Mouse (Mus musculus) MN1 (cell line): ENCODE data around the gene St6gal1.

ENCODE experiments used
- DNase-seq: peaks from one replicate; pipeline ENCODE4 v3.0.0-alpha.2; 2016; ENCODE audit warnings: low spot score

The St6gal1 gene

GRCm38 (mm10) chr16:23251445-23251773, 26.9 kb downstream of the St6gal1 start:
- no peak for DNase-seq

- no peak for DNase-seq
These were observed 29.1 kb downstream of the St6gal1 start for GRCm38 (mm10) chr16:23253620-23254019.

- DNase-seq: no peak
These were observed 29.5 kb downstream of the St6gal1 start for GRCm38 (mm10) chr16:23254062-23254461.

- DNase-seq: no peak
These were observed 32.1 kb downstream of the St6gal1 start for GRCm38 (mm10) chr16:23256638-23257037.

- DNase-seq: no peak
These were observed 33.9 kb downstream of the St6gal1 start for GRCm38 (mm10) chr16:23258429-23258822.

- DNase-seq: peak; percentile 50
These were observed 34.4 kb downstream of the St6gal1 start for GRCm38 (mm10) chr16:23258823-23259457.

- peak; percentile 24 for DNase-seq
These were observed 35.0 kb downstream of the St6gal1 start for GRCm38 (mm10) chr16:23259580-23259979.

GRCm38 (mm10) chr16:23262131-23262768, 37.7 kb downstream of the St6gal1 start:
- DNase-seq: peak; percentile 33

- DNase-seq: no peak
These were observed 38.3 kb downstream of the St6gal1 start for GRCm38 (mm10) chr16:23262846-23263245.

- no peak for DNase-seq
These were observed 40.5 kb downstream of the St6gal1 start for GRCm38 (mm10) chr16:23264999-23265398.

- no peak for DNase-seq
These were observed 40.9 kb downstream of the St6gal1 start for GRCm38 (mm10) chr16:23265481-23265880.

GRCm38 (mm10) chr16:23266293-23266692, 41.8 kb downstream of the St6gal1 start:
- no peak for DNase-seq

- no peak for DNase-seq
These were observed 42.4 kb downstream of the St6gal1 start for GRCm38 (mm10) chr16:23266896-23267295.

GRCm38 (mm10) chr16:23268231-23268630, 43.7 kb downstream of the St6gal1 start:
- no peak for DNase-seq

GRCm38 (mm10) chr16:23269056-23269983, 44.8 kb downstream of the St6gal1 start:
- DNase-seq: no peak

GRCm38 (mm10) chr16:23269984-23270912, 45.7 kb downstream of the St6gal1 start:
- peak; percentile 19 for DNase-seq

GRCm38 (mm10) chr16:23270913-23271253, 46.3 kb downstream of the St6gal1 start:
- DNase-seq: peak; percentile 18

GRCm38 (mm10) chr16:23271746-23272520, 47.4 kb downstream of the St6gal1 start:
- no peak for DNase-seq

- DNase-seq: no peak
These were observed 48.1 kb downstream of the St6gal1 start for GRCm38 (mm10) chr16:23272521-23273230.

GRCm38 (mm10) chr16:23274005-23274404, 49.5 kb downstream of the St6gal1 start:
- DNase-seq: no peak
